Mouse (Mus musculus) E14TG2a.4 (cell line): ENCODE data around the gene C1qtnf9.

Source experiments
- H3K27me3 ChIP-seq: 2 replicates; pipeline ENCODE4 v1.6.1; 2014; ENCODE audit warnings: low read length, control low read depth; ENCODE audit not compliant: insufficient read depth
- H3K36me3 ChIP-seq: 2 replicates; pipeline ENCODE4 v1.6.1; 2014; ENCODE audit warnings: low read length, control low read depth; ENCODE audit not compliant: insufficient read depth
- H3K4me1 ChIP-seq: replicated peaks from 2 replicates; pipeline ENCODE4 v1.6.1; 2014; ENCODE audit warnings: low read depth, low read length, control low read depth
- H3K4me3 ChIP-seq: replicated peaks from 2 replicates; pipeline ENCODE4 v1.5.1; 2014; ENCODE audit warnings: mild to moderate bottlenecking, low read length
- H3K9me3 ChIP-seq: 2 replicates; pipeline ENCODE4 v1.6.1; 2014; ENCODE audit warnings: low read length, control low read depth
- CTCF ChIP-seq: conservative IDR thresholded peaks from 2 replicates; pipeline ENCODE4 v1.5.1; 2014; ENCODE audit warnings: low read length
- NANOG ChIP-seq: IDR thresholded peaks from 2 replicates; pipeline ENCODE4 v1.6.1; 2014; ENCODE audit warnings: borderline replicate concordance, low read length, mixed read lengths
- POU5F1 ChIP-seq: IDR thresholded peaks from 2 replicates; pipeline ENCODE4 v1.6.1; 2014; ENCODE audit warnings: low read length, borderline replicate concordance

C1qtnf9 gene

DNA sequence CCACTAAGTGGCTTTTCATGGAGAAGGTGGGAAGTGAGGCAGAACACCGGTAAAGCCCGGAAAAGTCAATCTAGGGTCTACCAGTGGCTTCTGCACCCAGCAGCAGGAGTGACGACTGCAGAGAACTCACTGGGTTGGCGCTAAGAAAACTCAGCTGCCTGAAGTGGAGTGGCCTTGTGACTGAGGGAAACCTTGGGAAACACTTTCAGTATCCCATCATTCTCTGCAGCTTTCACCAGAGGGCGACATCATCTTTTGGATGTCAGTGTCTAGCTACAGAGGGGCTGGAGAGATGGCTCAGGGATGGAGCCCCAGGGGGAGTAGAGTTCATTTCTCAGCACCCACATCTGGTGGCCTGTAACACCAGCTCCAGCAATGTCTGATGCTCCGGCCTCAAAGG, 1.4 kb downstream of the C1qtnf9 start:
- Histone ChIP-seq H3K4me3 (no peak overlapping the region), H3K27me3 (no peaks in the 10 kb centered on the region), H3K36me3 (no peaks in the 10 kb centered on the region), H3K9me3 (no peaks in the 10 kb centered on the region), H3K4me1 (peaks cover 42% of the 10 kb centered on the region)
- no peak for TF ChIP-seq CTCF
- TF ChIP-seq NANOG: no peak
- no peak for TF ChIP-seq POU5F1

GRCm38 (mm10) chr14:60770594-60770993, 2.7 kb downstream of the C1qtnf9 start:
- no peaks in the 10 kb centered on the region for H3K9me3 ChIP-seq
- H3K4me1 ChIP-seq: peaks cover 29% of the 10 kb centered on the region
- no peaks in the 10 kb centered on the region for H3K27me3 ChIP-seq
- H3K36me3 ChIP-seq: no peaks in the 10 kb centered on the region
- no peak overlapping the region for H3K4me3 ChIP-seq
- no peak for TF ChIP-seq NANOG
- no peak for TF ChIP-seq POU5F1
- TF ChIP-seq CTCF: no peak

DNA sequence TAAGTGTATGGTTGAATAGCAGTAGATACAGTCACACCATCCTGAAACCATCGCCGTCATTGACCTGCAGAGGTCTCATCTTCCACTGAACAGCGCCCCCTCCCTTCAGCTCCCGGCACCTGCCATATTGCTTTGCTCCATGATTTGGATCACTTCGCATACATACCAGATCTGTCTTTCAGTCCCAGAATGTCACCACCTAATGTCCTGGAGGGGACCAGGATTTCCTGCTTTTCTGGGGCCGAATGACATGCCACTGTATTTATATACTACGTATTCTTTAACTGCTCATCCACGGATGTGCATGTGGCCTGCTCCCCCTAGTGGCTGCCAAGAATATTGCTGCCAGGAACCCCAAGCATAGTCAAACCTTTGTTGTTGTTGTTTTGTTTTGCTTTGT, 3.1 kb downstream of the C1qtnf9 start:
- Histone ChIP-seq H3K4me3 (peak overlapping the region; percentile 69), H3K4me1 (peaks cover 24% of the 10 kb centered on the region), H3K36me3 (no peaks in the 10 kb centered on the region), H3K9me3 (no peaks in the 10 kb centered on the region), H3K27me3 (no peaks in the 10 kb centered on the region)
- TF ChIP-seq CTCF: peak; percentile 98
- TF ChIP-seq NANOG: no peak
- no peak for TF ChIP-seq POU5F1

- Histone ChIP-seq H3K36me3 (no peaks in the 10 kb centered on the region), H3K4me1 (peaks cover 19% of the 10 kb centered on the region), H3K9me3 (no peaks in the 10 kb centered on the region), H3K4me3 (no peak overlapping the region), H3K27me3 (no peaks in the 10 kb centered on the region)
- no peak for TF ChIP-seq NANOG
- no peak for TF ChIP-seq POU5F1
- peak; percentile 65 for TF ChIP-seq CTCF
These were observed 5.5 kb downstream of the C1qtnf9 start for GRCm38 (mm10) chr14:60773476-60773875.

DNA sequence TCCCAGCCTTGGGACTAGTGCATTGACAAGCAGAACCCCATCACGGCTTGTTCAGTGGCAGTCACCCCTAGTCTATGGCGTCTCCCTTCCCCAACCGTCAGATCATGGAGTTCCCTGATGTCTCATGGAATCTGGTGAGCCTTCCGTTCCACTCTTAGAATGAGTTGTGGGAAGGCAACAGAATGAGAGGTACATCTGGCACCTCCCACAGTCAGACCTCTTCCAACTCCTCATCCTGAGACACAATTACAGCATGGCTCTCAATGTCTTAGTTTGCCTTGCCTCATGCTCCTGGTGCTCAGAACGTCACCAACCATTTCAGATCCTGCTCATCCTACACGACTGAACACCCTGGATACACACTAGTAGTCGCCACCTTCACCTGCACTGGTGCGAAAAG, 8.6 kb downstream of the C1qtnf9 start:
- TF ChIP-seq NANOG (no peak), CTCF (no peak), POU5F1 (no peak)
- Histone ChIP-seq H3K9me3 (no peaks in the 10 kb centered on the region), H3K27me3 (no peaks in the 10 kb centered on the region), H3K4me1 (peaks cover 16% of the 10 kb centered on the region), H3K4me3 (no peak overlapping the region), H3K36me3 (no peaks in the 10 kb centered on the region)

GRCm38 (mm10) chr14:60777485-60777919, 9.6 kb downstream of the C1qtnf9 start:
- H3K4me1 ChIP-seq: peaks cover 24% of the 10 kb centered on the region
- H3K36me3 ChIP-seq: no peaks in the 10 kb centered on the region
- H3K9me3 ChIP-seq: no peaks in the 10 kb centered on the region
- no peak overlapping the region for H3K4me3 ChIP-seq
- no peak for TF ChIP-seq CTCF
- TF ChIP-seq NANOG: no peak
- TF ChIP-seq POU5F1: no peak
- no peaks in the 10 kb centered on the region; the same call in 1 of the 2 replicates for H3K27me3 ChIP-seq

- Histone ChIP-seq H3K4me1 (peaks cover 32% of the 10 kb centered on the region), H3K4me3 (no peak overlapping the region), H3K9me3 (no peaks in the 10 kb centered on the region), H3K27me3 (peaks cover 10% of the 10 kb centered on the region), H3K36me3 (no peaks in the 10 kb centered on the region)
- TF ChIP-seq CTCF: no peak
- TF ChIP-seq NANOG: no peak
- TF ChIP-seq POU5F1: no peak
These were observed 11.3 kb downstream of the C1qtnf9 start for GRCm38 (mm10) chr14:60779198-60779597.

DNA sequence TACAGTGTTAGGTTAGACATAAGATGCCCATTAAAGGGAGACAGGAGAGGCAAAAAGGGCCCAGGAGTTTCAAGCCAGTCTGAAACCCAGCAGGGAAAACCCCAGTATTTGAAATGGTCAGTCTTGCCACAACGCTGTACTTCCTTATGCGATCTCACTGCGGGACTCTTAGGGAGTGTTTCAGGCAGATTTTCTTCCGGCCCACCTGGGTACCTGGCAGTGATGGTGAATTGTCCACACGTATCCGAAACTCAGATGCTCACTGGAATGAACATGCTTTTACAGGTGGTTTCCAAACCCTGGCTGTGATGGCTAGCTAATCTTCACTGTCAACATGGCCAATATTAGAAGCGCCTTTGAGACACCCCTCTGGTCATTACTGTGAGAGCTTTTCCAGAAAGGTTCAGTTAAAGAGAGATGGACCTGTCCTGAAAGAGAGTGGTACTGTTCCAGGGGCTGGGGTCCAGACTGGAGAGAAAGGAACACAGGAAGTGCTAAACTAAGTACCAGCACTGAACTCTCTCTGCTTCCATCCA, 14.3 kb downstream of the C1qtnf9 start:
- no peak for TF ChIP-seq CTCF
- no peak for TF ChIP-seq NANOG
- no peak for TF ChIP-seq POU5F1
- H3K36me3 ChIP-seq: peaks cover 1% of the 10 kb centered on the region; the same call in 1 of the 2 replicates
- H3K4me1 ChIP-seq: peaks cover 39% of the 10 kb centered on the region
- H3K9me3 ChIP-seq: no peaks in the 10 kb centered on the region
- H3K27me3 ChIP-seq: peaks cover 10% of the 10 kb centered on the region
- H3K4me3 ChIP-seq: no peak overlapping the region

DNA sequence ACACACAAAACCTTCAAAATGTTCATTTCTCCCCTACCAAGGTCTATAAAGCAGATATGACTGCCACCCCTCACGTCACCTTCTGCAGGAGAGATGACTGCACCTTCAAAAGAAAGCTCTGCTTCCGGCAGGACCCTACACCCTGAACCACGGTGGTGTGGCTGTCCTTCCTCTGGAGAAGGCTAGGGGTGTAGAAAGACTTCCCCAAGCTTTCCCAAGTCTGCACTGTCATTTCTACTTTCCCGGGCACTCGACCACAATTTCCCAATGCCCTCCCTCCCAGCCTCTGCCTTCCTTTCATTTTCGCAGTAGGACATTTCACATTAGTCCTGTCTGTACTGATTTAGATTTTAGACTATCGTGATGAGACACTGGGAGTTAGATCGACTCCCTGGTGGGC, 15.3 kb downstream of the C1qtnf9 start:
- Histone ChIP-seq H3K9me3 (no peaks in the 10 kb centered on the region), H3K4me1 (peaks cover 29% of the 10 kb centered on the region), H3K27me3 (peaks cover 10% of the 10 kb centered on the region), H3K4me3 (no peak overlapping the region), H3K36me3 (peaks cover 10% of the 10 kb centered on the region)
- TF ChIP-seq POU5F1 (no peak), NANOG (no peak), CTCF (no peak)
